Mouse (Mus musculus): Measurements from ENCODE around the gene Pkdrej. TPM values are rescaled to one million over a fixed set of nuclear protein-coding genes. Genes with fewer than 3 reads are reported as not detected.
A peak's percentile ranks its signal among the peaks of the same experiment; 100 is the strongest.
"Not testable (repeated sequence)": the region's sequence is repeated elsewhere in the genome, so short reads cannot be mapped to it uniquely, and the experiment has no call there.

Gene Pkdrej
- total RNA-seq, 2 experiments from 2014 or later = 0.94 to 1.0 TPM

DNA sequence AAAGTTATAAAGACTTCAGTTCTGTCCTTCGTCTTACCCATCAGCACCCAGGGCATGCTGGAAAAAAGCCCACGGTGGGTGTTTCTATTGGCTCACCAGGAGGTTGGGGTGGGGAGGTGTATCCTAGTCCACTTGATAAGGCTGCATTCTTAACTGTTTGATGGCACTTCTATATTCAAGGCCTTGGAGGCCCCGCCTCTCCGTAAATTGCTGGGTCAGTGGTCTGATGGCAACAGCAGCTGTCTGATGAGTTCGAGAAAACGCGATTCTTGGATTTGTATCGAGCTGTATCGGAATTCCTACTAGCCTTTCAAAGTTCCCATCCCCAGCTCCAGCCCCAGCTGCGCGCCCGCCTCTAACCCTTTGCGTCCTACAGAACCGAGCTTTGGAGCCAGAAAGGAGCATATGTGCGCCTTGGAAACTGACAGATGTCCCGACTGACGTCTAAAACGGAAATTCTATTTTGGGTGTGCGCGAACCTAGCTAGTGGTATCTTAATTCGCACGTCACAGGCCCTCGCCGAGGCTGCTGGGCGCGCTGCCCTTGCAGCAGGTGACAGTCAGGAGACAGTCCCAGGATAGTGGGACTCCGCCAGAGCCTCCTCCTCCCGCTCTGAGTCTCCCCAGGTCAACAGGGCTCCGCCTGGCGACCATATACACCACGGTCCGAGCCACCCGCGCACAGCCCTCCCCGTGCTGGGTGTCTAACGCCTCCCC, 10.6 kb downstream of the Pkdrej start:
- DNase-seq (ENCODE audit: low spot score in 2 of 2) = peak; percentile 70 to 77

DNA sequence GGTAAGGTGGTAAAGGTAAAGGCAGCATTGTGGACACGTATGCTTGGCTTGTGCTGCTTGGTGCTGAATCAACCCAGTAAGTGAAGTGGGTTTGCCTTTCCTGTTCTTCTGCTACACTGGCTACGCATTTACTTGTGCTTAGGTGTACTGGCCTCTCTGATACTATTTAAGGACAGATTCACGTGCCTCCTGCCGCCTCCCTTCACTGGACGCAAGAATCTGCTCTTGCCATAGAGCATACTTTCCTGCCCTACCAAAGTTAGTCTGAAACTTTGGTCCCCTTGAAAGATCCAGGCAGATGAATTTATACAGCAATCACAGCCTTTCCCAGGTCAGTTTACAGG, 11.1 kb downstream of the Pkdrej start:
- no peak for DNase-seq (ENCODE audit: low spot score in 2 of 2)

DNA sequence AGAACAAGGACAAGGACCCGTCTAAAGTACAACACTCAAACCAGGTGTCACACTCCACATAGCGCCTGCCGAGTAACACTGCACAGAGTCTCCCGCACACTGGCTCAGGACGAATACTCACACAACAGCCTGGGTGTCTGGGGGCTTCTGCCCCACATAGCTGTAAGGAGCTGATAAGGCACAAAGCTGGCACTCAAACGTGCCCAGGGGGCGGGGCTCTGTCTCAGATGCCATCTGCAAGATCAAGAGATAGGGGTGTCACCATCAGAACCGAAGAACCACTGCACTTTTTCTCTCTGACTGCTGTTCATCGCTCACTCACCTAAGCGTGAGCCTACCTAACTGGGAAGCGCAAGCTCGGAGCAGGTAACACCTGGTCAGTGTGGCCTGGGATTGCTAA, 12.4 kb downstream of the Pkdrej start:
- DNase-seq (ENCODE audit: low spot score in 2 of 2) = no peak

DNA sequence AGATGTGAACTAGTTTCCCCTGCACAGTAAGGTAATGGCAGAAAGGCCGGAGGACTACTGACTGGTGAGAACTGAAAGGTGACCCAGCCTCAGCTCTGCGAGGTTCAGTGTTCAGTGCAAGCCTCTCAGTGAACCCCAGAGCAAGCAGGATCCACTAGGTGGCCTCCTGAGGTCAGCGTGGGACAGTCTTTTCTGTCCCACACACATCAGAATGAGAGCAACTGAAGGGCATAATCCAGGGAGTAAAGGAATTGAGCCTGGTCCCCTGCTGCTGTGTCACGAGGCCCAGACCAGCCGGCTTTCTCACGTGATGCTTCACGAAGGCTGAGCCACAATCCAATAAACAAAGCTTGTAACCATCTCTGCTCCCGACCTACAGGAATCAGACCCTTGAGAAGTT, 13.1 kb downstream of the Pkdrej start:
- DNase-seq (ENCODE audit: low spot score in 2 of 2) = no peak

DNA sequence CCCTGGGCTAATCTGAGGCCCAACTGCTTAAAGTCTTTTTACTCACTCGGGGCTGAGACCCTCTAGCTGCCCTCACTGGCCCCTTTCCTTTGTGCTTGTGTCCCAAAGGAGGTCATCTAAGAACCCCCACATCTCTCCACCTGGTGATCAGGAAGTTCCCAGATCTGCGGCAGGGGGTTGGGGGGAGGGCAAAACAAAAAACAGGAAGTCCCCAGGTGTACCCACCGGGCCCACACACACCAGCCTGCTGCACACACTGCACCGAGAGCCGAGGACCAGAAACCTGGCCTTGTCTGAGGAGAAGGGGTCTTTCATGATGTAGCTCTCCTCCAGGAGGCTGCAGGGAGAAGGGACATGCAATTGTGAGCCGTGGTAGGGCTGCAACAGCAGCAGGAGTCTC, 13.5 kb downstream of the Pkdrej start:
- DNase-seq (ENCODE audit: low spot score in 2 of 2) = no peak

DNA sequence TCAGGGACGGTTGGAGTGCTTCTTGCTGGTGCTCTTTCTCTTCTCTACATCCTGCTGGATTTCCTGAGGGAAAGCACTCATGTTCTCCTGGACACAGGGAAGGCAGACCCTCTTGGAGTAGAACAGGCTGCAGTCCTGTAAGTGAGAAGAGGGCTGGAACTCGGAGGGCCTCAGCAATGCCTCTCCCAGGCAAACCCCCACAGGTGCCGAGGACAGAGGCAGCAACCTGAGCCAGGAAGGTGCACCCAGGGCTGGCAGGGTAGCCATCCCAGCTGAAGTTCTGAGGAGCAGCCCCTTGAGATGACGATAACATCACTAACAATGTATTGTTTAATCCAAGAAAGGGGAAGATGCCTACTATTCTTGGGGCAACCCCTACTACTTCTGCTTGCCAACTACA, 14.1 kb downstream of the Pkdrej start:
- DNase-seq (ENCODE audit: low spot score in 2 of 2) = no peak

DNA sequence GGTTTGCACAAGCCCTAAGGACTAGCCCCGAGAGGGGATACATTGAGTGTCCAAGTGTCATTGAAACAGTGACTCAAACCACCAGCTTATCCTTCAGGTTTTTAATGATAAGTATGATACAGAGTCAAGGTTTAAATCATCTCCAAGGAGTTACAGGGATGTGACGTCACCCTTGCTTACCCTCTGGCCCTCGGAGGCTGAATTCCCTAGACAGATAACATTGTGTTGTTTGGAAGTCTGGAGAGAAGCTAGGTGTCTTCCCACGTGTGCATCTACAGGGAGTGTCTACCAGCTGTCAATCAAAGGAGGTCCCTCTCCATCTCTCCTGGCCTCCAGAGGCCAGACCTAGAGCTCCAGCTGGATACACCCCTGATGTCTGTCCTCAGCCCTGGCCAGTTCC, 14.6 kb downstream of the Pkdrej start:
- no peak for DNase-seq (ENCODE audit: low spot score in 2 of 2)

DNA sequence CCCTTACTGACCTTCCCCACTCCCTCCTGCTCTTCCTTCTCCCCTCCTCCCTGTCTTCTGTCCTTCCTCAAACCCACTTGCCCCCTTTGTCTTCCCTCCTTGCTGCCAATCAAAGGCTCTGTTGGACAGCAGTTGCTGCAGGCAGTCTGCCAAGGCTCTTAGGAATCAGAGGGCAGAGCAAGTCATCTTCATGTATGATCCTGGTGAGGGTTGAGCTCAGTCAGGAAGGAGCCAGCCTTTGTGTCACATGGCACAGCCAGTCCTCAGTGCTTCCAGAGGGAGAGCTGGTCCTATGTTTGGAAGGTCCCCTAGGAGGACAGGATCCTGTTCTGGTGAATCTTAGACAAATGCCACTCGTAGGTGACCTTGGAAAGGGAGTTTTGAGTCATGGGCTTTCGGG, 18.6 kb downstream of the Pkdrej start:
- DNase-seq (ENCODE audit: low spot score in 2 of 2) = no peak

DNA sequence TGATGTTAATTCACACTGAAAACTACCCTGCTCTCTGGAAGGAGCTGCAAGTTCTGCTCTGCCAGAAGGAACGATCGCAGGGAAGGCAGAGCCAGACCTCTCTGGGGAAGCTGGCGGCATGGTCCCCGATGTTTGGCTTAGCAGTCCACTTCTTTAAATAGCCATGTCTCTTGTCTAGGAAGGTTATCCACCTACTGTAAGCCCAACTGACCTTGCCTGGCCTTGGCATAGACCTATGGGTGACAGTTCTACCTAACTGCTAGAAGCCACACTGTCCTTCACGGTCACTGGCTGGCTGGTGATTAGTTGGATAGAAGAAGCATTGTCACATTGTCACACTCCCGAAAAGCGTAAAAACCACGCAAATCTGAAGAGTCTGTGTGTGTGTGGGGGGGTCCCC, 22.9 kb downstream of the Pkdrej start:
- no peak for DNase-seq (ENCODE audit: low spot score in 2 of 2)

DNA sequence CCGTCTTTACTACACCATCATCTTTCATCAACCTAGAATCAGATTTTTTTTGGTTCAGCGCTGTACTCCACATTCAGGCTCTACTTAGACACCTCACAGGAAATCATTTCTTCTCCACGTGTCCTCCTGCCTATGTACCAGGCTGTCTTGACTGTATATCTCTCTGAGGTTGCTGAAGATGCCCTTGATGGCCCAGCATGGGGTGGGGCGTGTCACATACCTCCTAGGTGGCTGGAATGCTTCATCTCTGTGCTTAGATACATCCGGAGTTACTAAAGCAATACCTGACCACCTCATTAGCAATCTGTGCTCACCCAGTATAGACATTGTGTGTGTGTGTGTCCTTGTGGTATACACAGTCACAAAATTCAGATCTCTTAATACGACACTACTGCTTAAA, 26.0 kb downstream of the Pkdrej start:
- DNase-seq (ENCODE audit: low spot score in 2 of 2) = no peak

DNA sequence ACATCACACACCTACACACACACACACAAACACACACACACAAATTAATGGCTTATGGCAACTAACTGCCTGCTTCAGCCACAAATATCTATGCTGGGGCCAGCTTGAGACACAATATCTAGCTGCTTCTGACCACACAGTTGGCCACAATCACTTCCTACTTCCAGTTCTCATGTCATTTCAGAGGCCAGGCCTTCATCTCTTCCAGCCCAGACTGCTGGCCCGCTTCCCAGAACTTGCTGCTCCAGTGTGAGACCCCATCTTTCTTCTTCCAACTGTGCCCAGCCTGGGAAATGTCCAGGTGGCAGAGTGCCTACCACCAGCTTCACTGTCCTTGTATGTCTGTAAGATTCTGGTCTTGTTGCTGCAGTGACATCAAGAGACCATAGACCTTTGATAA, 28.7 kb downstream of the Pkdrej start:
- DNase-seq (ENCODE audit: low spot score in 2 of 2) = peak in 1 of 2 experiments; percentile 11

DNA sequence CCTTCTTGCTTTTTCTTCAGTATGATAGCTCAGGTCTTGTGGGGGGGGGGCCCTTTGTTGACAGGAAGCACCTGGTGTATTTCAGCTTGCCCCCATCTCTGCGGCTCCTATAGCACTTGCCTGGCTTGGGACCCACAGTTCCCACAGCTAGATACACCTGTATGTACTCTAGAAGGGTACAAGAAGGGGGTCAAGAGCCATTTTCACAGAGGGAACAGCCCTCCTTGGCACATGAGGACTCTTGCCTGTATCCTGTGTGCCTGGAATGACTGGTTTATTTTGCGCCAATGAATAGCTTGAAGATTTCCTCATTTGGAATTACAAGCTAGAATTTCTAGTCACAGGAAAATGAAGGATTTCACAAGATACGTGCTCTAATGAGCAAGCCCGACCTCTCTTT, 30.1 kb downstream of the Pkdrej start:
- no peak for DNase-seq (ENCODE audit: low spot score in 2 of 2)

DNA sequence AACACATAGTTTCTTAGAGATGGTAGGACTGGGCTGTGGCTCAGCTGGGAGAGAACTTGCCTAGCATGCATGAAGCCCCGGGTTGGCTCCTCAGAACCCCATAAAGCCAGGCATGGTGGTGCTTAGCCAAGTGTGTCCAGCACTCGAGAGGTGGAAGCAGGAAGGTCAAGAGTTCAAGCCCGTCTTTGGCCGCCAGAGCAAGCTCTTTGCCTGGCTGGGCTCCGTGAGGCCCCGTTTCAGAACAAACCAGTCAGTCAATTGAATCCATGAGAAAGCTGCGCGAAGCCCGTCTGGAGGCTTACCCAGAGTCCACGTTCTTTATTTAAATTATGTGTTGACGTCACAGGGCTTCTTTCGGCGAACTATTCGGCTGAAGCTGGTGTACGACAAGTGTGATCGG, 32.9 kb downstream of the Pkdrej start:
- no peak for DNase-seq (ENCODE audit: low spot score in 2 of 2)

DNA sequence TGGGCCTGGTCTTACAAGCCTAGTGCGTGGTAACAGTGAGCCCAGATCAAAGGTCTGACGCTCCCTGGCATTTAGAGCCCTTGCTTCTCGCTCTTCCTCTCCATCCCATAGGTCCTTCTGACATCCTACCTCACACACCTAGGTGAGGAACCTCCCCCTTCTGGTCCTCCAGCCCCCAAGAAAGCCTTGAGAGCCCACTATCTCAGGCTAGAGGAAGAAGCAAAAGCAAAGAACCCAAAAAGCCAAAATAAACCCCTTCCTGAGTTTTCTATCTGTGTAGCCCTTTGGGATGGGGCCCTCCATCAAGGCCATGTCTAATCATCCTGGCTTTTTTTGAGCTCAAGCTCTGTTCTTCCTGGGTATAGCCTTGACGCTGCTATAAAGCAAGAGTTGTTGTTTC, 33.5 kb downstream of the Pkdrej start:
- DNase-seq (ENCODE audit: low spot score in 2 of 2) = no peak

DNA sequence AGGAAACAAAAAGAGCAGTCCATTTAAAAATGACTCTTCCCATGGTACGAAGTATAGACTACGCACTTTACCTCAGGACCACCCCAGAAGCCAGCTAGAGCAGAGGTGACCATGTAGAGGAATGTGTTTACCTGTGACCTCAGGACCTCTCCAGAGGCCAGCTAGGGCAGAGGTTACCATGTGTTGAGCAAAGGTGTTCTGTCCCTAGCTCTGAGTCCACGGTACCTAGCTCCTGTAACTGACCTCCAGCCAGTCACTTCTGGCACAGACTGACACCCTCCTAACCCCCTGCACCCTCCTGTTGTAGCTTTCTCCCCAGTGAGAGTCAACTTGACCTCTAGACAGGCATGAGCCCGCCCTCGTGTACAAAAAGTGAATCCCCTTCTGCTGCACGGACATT, 34.1 kb downstream of the Pkdrej start:
- no peak for DNase-seq (ENCODE audit: low spot score in 2 of 2)

DNA sequence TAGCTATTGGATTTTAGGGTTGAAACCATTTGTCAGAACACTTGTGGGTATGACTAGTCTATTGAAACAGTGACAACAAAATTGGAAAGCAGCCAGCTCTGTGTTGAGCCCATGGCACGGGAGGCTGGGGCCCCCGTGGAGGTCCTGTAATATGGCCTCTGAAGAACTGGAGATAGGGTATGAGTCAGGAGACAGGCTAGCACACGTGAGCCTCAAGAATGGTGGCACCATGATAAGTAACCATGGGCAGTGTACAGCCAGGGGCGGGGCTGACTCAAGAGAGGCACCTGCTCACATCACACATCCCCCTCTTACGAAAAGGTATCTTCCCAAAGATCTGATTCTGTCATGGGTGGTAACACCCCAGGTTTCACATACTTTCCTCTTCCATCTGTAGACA, 34.8 kb downstream of the Pkdrej start:
- DNase-seq (ENCODE audit: low spot score in 2 of 2) = no peak

DNA sequence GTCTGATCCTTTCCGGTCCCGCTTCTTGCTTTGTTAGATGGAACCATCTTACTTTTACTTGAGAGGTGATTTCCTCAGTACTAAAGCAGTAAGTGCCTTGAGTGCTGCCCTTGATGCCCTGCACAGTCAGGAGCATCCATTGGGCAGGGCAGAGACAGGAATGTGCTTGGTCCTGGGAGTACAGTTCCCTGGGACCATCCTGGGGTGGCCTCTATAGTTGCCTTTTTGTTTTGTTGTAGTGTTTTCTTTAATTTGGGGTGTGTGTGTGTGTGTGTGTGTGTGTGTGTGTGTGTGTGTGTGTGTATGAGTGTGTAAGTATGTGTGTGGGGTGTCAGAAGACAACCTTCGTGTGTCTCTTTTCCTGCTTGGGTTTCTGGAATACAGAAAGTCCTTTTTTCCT, 37.2 kb downstream of the Pkdrej start:
- DNase-seq (ENCODE audit: low spot score in 2 of 2) = no peak

DNA sequence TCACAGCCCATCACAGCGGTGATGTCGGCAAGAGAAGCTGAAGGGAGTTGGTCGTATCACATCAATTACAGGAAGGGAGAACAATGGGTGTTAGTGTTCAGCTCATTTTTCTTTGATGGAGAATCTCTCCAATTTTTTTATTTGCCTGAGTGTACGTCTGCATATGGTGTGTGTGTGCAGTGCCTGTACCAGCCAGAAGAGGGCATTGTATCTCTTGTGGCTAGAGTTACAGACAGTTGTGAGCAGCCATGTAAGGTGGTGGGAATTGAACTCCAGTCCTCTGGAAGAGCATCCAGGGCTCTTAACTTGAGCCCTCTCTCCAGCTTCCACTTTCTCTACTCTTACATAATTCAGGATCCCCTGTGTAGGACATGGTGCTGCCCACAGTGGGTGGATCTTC, 38.4 kb downstream of the Pkdrej start:
- no peak for DNase-seq (ENCODE audit: low spot score in 2 of 2)

DNA sequence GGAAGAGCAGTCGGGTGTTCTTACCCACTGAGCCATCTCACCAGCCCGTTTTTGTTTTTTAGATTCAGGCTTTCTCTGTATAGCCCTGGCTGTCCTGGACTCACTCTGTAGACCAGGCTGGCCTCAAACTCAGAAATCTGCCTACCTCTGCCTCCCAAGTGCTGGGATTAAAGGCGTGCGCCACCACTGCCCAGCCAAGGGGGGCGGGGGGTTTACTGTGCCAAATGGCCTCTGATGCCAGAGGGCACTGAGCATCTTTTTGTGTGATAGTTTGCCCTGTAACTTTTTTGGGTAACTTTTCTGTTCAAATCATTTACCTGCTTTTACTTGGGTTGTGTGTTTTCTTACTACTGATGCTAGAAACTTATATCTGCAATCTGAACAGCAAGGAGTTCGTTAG, 42.6 kb downstream of the Pkdrej start:
- DNase-seq (ENCODE audit: low spot score in 2 of 2) = not testable (repeated sequence)

DNA sequence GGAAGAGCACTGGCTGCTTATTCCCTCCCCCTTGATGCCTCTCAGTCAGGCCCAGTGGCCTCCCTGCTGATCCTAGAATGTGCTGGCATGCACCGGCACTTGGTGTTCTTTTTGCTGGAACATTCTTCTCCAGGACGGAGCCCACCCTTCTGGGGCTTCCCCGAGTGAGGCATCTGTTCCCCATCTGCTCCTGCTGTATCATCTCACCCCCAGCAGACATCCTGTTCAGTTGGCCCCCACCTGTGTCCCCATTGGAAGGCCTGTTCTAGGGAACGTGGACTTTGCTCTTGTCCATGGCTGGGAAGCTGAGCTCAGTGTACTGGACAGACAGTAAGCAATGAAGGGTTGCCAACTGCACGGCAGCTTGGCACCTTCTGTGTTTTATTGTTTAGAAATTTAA, 44.8 kb downstream of the Pkdrej start:
- no peak for DNase-seq (ENCODE audit: low spot score in 2 of 2)

DNA sequence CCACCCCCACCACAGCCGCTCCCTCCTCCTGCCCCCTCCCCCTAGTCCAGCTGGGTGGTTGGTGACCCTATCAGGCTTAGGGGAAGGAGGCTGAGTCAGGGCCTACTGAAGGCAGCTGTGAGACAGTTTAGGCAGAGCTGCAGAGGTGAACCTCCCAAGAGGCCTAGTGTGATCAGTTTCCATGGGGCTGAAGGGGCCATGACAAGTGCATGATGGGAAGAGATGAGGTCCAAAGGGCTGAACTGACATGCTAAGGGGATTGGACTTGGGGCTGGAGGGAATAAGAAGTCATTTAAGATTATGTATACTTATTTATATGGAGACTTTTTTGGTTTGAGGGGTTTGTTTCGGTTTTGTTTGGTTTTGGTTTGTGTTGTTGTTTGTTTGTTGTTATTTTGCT, 45.3 kb downstream of the Pkdrej start:
- DNase-seq (ENCODE audit: low spot score in 2 of 2) = no peak

DNA sequence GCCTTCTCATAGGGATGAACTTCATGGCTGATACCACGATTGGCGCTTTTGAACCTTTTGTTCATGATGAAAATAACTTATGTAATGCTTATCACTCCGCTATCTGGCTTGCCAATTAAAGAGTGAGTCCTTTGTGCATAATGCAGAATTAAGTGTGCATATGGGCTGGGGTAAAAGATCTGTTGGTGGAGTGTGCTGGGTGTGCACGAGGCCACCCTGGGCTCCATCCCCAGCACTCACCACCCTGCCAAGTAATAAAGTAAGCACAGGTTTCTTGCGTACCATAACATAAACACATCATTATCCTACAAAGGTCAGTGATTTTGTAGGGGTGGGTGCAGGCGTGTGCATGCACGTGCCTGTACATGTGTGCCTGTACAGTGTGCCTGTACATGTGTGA, 46.5 kb downstream of the Pkdrej start:
- no peak for DNase-seq (ENCODE audit: low spot score in 2 of 2)

DNA sequence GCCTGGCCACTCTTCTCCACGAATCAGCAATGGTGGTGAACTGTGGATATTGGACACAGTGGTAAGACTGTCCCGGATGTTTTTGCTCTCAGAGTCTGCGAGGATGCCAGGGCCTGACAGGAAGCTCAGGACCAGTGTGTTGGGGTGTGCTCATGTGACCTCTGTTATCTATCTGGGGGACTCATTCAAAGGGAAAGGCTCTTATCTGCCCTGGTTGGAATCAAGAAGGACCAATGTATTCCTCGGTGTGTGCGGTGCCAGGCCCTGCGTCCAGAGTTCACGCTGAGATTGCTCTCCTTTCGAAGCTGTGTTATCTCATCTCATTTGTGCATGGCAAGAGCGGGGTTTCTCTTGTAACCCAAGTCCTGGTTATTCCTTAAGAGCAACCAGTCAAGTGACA, 47.1 kb downstream of the Pkdrej start:
- DNase-seq (ENCODE audit: low spot score in 2 of 2) = no peak

DNA sequence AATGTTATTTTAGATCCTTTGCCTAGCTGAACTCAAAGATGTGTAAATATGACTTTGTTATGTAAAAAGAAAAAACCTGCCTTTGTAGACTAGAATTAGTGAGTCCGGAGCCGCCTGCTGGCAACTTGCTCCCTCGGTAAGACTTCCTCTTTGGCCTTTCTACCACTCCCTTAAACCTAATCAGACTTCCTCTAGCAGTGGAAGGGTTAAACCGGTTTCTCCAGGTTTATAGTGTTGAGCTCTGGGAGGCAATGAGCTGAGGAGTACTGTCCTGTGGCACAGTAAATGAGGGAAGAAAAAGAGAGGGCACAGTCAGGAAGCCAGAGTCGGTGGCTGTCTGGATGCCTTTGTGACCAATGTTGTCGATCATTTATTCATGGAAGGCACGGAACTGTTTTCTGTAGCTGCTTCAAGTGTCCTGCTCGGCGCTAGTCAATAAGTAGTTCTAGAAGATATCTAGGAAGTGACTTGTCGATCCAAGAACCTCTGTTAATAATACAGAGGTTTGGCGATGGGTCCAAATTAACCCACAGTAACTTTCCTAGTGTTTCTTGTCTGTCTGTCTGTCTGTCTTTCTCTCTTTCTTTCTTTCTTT, 49.3 kb downstream of the Pkdrej start:
- DNase-seq (ENCODE audit: low spot score in 2 of 2) = no peak
